Mouse (Mus musculus) gastrocnemius, adult 8-10 months (tissue): ENCODE measurements around the gene A630095N17Rik. TPM values are rescaled to one million over a fixed set of nuclear protein-coding genes. Genes with fewer than 3 reads are reported as not detected.

Source experiments
- DNase-seq, 2 experiments: peaks; one replicate each; pipeline ENCODE4 v3.0.0; 2022; ENCODE audit warnings: low spot score in 2 of 2
- microRNA-seq: library from miRNA; unstranded; fragments of <30 nt; microRNA quantifications from one replicate; pipeline ENCODE4 v1.2.0, GENCODE M21; 2022
- total RNA-seq, 4 experiments: library from RNA; stranded (reverse); gene quantifications; 2 replicates each; pipeline ENCODE4 v1.2.4; 2022

Gene A630095N17Rik
- total RNA-seq, 4 experiments from 2014 or later = not detected

GRCm38 (mm10) chr1:75179334-75180104, 52.4 kb downstream of the A630095N17Rik start:
- DNase-seq = peak in 1 of 2 experiments; percentile 40

Small RNA genes lying within 50 kb of the gene (microRNA-seq; reads per million reads assigned to microRNA genes)
- gene Gm27943 = not detected

Other genes with a start within 250 kb of the A630095N17Rik start
- 1 to 10 TPM; 4.3 to 5.7 (median 4.7) TPM for gene Nhej1, start 106.9 kb downstream of the A630095N17Rik start, total RNA-seq
- under 1 TPM in 2 of 4 experiments, not detected in 2; 0.22 to 0.27 TPM for gene Slc23a3, start 98.2 kb downstream of the A630095N17Rik start, total RNA-seq
- 10 to 100 TPM; 15.6 to 18.5 (median 15.9) TPM for gene Cnppd1, start 89.4 kb downstream of the A630095N17Rik start, total RNA-seq
- gene Retreg2, start 89.3 kb downstream of the A630095N17Rik start, total RNA-seq = 10 to 100 TPM in 1 of 4 experiments, 1 to 10 TPM in 3; 7.6 to 10.3 (median 9.2) TPM
- gene Zfand2b, start 63.5 kb downstream of the A630095N17Rik start, total RNA-seq = 10 to 100 TPM; 14.1 to 20.1 (median 15.3) TPM
- 10 to 100 TPM; 18.4 to 20.8 (median 19.1) TPM for gene Abcb6, start 51.7 kb downstream of the A630095N17Rik start, total RNA-seq
- 1 to 10 TPM; 3.4 to 5.9 (median 4.2) TPM for gene Ankzf1, start 40.0 kb downstream of the A630095N17Rik start, total RNA-seq
- gene Atg9a, start 39.9 kb downstream of the A630095N17Rik start, total RNA-seq = 100 to 1,000 TPM in 3 of 4 experiments, 10 to 100 TPM in 1; 98.1 to 122 (median 111) TPM
- gene Glb1l, start 21.3 kb downstream of the A630095N17Rik start, total RNA-seq = 1 to 10 TPM in 2 of 4 experiments, under 1 TPM in 2; 0.73 to 2.3 (median 1.3) TPM
- 10 to 100 TPM; 15.2 to 20.5 (median 19.6) TPM for gene Stk16, start 21.3 kb downstream of the A630095N17Rik start, total RNA-seq
- 1,000 to 10,000 TPM; 1,243 to 1,380 (median 1,348) TPM for gene Tuba4a, start 12.2 kb downstream of the A630095N17Rik start, total RNA-seq
- 10 to 100 TPM; 84.3 to 97.1 (median 85.1) TPM for gene Dnajb2, start 4.3 kb upstream of the A630095N17Rik start, total RNA-seq
- gene Ptprn, start 32.4 kb upstream of the A630095N17Rik start, total RNA-seq = under 1 TPM in 3 of 4 experiments, not detected in 1; 0.07 to 0.31 (median 0.08) TPM
- not detected for gene Resp18, start 46.3 kb upstream of the A630095N17Rik start, total RNA-seq
- gene Dnpep, start 85.9 kb upstream of the A630095N17Rik start, total RNA-seq = 10 to 100 TPM; 38.7 to 46.5 (median 44.1) TPM
- 1,000 to 10,000 TPM; 2,187 to 2,605 (median 2,481) TPM for gene Des, start 128.2 kb upstream of the A630095N17Rik start, total RNA-seq
- 100 to 1,000 TPM; 283 to 320 (median 317) TPM for gene Speg, start 143.2 kb upstream of the A630095N17Rik start, total RNA-seq
- gene Gmppa, start 203.8 kb upstream of the A630095N17Rik start, total RNA-seq = 10 to 100 TPM; 41.1 to 50.3 (median 42.8) TPM
- not detected for gene Asic4, start 218.3 kb upstream of the A630095N17Rik start, total RNA-seq
- gene Chpf, start 247.2 kb upstream of the A630095N17Rik start, total RNA-seq = 1 to 10 TPM; 2.0 to 3.5 (median 2.5) TPM
- gene Tmem198, start 247.4 kb upstream of the A630095N17Rik start, total RNA-seq = not detected